Mouse (Mus musculus) Patski (cell line): Measurements from ENCODE around the gene Lamtor2. TPM values are rescaled to one million over a fixed set of nuclear protein-coding genes. Genes with fewer than 3 reads are reported as not detected.
A peak's percentile ranks its signal among the peaks of the same experiment; 100 is the strongest.
"Not testable (repeated sequence)": the region's sequence is repeated elsewhere in the genome, so short reads cannot be mapped to it uniquely, and the experiment has no call there.

Experiments used
- ATAC-seq: fragments of 100-300 bp; one replicate; pipeline ENCODE4 v1.8.0; 2021
- CTCF ChIA-PET: fragments of 350-600 bp; sonication (Branson Sonifier 250); formaldehyde crosslinking; loops from one replicate; lab custom pipeline; 2022; ENCODE audit warnings: inconsistent platforms; lab: Charles Lee
- POLR2A ChIA-PET: fragments of 350-600 bp; sonication (Branson Sonifier 250); formaldehyde crosslinking; loops from one replicate; lab custom pipeline; 2022; ENCODE audit warnings: antibody characterized with exemption, inconsistent platforms; lab: Charles Lee
- DNase-seq: peaks from one replicate; pipeline ENCODE4 v3.0.0-alpha.2; 2011; ENCODE audit warnings: low read depth, low spot score
- H3K27me3 ChIP-seq: fragments of 371-371 bp; one replicate; pipeline ENCODE4 v1.5.1; 2021
- CTCF ChIP-seq: fragments of 100-300 bp; IDR thresholded peaks from one replicate; pipeline ENCODE4 v1.5.1; 2021
- in situ Hi-C: fragments of 300-500 bp; cut with MboI; formaldehyde crosslinking; loops from 3 replicates; pipeline ENCODE4 v1.11.1; 2018; ENCODE audit warnings: low pct_unique_long_range_greater_than_20kb, mixed read lengths
- polyA plus RNA-seq: library from polyadenylated mRNA; unstranded; gene quantifications from one replicate; pipeline ENCODE4 v1.2.3, GENCODE M21; 2021

Lamtor2 gene
- polyA plus RNA-seq, 1 experiment from 2014 or later, result 264 TPM

DNA sequence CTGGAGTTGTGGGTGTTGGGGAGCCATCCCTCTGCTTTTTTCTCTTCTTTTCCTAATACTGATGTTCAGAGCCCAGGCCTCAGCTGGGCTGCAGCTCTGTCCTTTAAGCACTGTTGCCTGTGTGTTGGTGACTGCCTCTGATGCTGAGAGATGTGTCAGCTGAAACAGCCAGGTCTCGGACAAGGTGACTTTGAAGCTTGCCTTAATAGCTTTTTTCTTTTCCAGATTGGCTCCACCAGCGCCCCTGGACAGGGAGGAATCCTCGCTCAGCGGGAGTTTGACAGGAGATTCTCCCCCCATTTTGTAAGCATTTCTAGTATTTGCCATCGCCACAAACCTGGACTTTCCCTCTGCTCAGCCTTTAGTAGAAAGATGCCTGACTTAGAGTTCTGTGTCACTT, 33.8 kb upstream of the Lamtor2 start:
- POLR2A ChIA-PET, result interaction anchor here (0.8 to 1.2 kb wide), 4 partner anchors 23 to 55 kb away, joined by 3 to 5 read pairs (median 3); partner anchors contain the start of genes Mex3a and Ubqln4
- in situ Hi-C loops, result no loop called here

DNA sequence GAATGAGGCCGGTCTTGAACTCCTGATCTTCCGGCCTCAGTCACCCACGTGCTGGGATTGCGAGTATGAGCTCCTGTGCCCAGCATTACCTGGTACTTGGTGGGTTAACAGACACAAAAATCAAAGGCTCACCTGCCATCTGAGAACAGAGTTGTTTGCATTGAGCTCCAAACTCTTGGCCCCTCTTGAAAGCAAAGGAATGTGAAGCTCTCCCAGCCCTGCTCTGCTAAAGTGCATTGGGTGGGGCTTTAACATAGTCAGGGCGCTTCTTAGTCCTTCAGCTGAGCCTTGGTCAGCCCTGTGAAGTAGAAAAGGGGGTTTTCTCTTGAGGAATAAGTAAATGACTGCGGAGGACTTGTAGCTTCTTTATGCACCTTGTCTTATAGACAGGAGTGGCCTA, 32.9 kb upstream of the Lamtor2 start:
- ChIA-PET CTCF (interaction anchor here (0.7 to 1.7 kb wide), 9 partner anchors 12 to 99 kb away, joined by 3 to 7 read pairs (median 3); partner anchors contain the start of gene Ubqln4), POLR2A (interaction anchor here (1.0 to 1.2 kb wide), 2 partner anchors 22 to 54 kb away, joined by 3 to 5 read pairs; partner anchors contain the start of gene Mex3a)
- H3K27me3 ChIP-seq, result no peaks in the 10 kb centered on the region
- no peak for ATAC-seq
- in situ Hi-C loops, result no loop called here
- no peak for TF ChIP-seq CTCF
- DNase-seq, result no peak

More for the DNA sequence above, 33.8 kb upstream of the Lamtor2 start:
- TF ChIP-seq CTCF, result no peak
- ATAC-seq (no peak), DNase-seq (no peak)
- no peaks in the 10 kb centered on the region for H3K27me3 ChIP-seq
- CTCF ChIA-PET, result interaction anchor here (0.8 to 1.8 kb wide), 9 partner anchors 9 to 63 kb away, joined by 3 to 7 read pairs (median 3); partner anchors contain the start of gene Ubqln4

DNA sequence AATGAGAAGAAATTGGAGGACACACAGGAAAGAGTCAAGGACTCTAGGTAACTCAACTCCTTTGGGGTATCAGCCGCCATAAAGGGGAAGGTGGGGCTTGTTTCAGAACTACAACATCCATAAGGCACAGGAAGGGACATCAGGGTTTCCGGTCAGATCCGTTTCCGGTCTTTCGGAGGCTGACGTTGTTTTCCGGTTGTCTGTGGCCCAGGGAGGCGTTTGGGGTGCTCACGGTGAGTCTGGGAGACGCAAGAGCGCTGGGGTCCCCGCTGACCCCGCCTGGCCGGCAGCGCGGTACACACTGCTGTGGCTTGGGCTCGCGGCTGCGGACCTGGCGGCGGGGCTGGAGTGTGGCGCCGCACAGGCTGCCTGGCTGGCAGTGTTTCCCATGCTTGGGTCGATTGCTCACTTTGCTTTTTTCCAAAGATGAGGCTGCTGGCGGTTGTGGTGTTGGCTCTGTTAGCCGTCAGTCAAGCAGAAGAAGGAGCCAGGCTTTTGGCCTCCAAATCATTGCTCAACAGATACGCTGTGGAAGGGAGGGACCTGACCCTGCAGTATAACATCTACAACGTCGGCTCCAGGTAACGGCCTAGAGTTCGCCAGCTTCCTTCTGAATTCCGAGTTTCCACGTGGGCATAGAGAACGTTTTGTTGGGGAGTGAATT, 26.7 kb upstream of the Lamtor2 start:
- DNase-seq, result no peak

DNA sequence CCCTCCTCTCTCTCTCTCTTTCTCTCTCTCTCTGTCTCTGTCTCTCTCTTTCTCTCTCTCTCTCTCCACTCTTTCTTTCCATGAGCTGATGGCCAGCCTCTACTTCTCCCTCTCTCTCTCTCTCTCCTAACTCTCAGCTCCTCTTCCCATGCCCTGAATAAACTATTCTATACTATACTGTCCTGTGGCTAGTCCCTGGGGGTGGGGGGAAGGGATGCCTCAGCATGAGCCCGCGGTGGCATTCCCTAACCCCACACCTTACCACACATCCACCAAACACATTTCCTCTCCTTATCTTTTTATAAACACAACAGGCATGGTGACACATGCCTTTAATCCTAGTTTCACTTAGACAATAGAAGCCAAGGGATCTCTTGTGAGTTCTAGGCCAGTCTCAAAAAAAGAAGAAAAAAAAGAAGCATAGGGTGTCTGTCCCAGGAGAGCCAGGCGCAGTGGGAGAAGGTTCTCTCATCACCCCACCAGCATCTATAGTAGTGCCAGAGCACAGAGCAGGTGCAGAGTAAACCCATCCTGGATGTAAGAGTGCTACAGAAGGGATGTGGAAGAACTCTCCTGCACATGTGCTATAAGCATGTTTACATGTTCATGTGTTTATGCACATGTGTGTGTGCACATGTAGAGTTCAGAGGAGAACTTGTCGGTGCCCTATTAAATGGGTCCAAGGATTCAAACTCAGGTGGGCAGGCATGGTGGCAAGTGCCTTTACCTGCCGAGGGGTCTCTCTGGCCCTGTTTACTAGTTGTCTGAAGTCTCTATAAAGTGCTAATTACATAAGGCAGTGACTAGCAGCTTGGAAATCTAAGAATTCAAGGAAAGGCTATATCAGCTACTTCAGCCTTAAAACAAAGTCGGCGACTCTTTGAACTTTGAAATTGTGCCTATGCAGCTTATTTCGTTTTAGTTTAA, 25.9 kb upstream of the Lamtor2 start:
- DNase-seq (no peak), ATAC-seq (no peak)
- no peak for TF ChIP-seq CTCF
- POLR2A ChIA-PET, result interaction anchor here (0.7 to 2.0 kb wide), 5 partner anchors 10 to 16 kb away, joined by 3 to 4 read pairs (median 3); no protein-coding TSS in a partner anchor
- in situ Hi-C loops, result no loop called here
- H3K27me3 ChIP-seq, result no peaks in the 10 kb centered on the region
- CTCF ChIA-PET, result interaction anchor here (1.1 to 3.3 kb wide), 5 partner anchors 9 to 24 kb away, joined by 3 to 12 read pairs (median 5); no protein-coding TSS in a partner anchor

More for the DNA sequence above, 26.7 kb upstream of the Lamtor2 start:
- POLR2A ChIA-PET, result interaction anchor here (1.0 to 2.1 kb wide), 5 partner anchors 12 to 62 kb away, joined by 3 to 10 read pairs (median 4); partner anchors contain the start of genes Lamtor2 and Ubqln4
- in situ Hi-C loops, result no loop called here
- CTCF ChIA-PET, result interaction anchor here (1.1 to 3.3 kb wide), 4 partner anchors 10 to 15 kb away, joined by 4 to 12 read pairs (median 6); no protein-coding TSS in a partner anchor
- no peaks in the 10 kb centered on the region for H3K27me3 ChIP-seq
- peak; percentile 50 for TF ChIP-seq CTCF
- ATAC-seq, result peak; percentile 82

DNA sequence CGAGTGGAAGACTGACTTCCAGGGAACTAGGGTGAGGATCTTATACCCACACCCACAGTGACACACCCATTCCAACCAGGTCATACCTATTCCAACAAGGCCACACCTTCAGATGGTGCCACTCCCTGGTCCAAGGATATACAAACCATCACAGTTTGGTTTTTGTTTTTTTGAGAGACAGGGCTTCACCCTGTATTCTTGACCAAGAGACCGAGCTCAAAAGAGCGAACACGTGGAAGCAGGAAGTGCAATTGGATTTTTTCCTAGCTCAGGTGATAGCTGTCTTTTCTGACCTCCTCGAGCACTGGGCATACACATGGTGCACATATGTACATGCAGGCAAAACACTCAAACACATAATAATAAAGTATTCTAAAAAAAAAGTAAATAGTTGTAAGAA, 25.0 kb upstream of the Lamtor2 start:
- in situ Hi-C loops, DNase-seq, H3K27me3 ChIP-seq, ATAC-seq: not testable (repeated sequence)
- ChIA-PET POLR2A (interaction anchor here (0.7 to 1.2 kb wide), 2 partner anchors 9 to 13 kb away, joined by 3 read pairs; no protein-coding TSS in a partner anchor), CTCF (interaction anchor here (1.1 to 3.3 kb wide), 3 partner anchors 8 to 23 kb away, joined by 3 to 12 read pairs (median 5); no protein-coding TSS in a partner anchor)

DNA sequence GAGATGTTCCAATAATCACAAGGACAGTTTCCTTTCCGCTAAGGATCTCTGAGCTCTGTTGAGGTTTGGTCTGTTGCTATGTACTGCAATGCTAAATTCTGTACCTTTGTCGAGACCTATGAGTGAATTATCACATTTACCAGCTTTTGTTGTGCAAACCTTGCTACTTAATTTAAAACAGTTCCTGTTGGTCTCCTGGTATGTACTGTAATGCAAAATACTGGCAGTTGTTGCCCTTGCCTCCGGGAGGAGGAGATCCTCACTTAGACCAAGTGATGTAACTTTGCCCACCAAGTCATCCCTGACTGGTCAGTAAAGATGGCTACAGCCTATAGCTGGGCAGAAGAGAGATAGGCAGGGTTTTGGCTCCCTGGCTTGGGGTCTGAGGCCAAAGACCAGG, 22.7 kb upstream of the Lamtor2 start, which contains the start of gene Ssr2:
Ssr2 (plus strand) TSS at position 337 of the 400 bp plus-strand sequence.
- H3K27me3 ChIP-seq, result no peaks in the 10 kb centered on the region
- in situ Hi-C loops, result no loop called here
- ChIA-PET POLR2A (interaction anchor here (0.7 kb wide), 1 partner anchor 127 kb away, joined by 6 read pairs; no protein-coding TSS in a partner anchor), CTCF (interaction anchor here (0.9 kb wide), 1 partner anchor 80 kb away, joined by 3 read pairs; no protein-coding TSS in a partner anchor)
- DNase-seq, result no peak
- TF ChIP-seq CTCF, result no peak
- no peak for ATAC-seq

DNA sequence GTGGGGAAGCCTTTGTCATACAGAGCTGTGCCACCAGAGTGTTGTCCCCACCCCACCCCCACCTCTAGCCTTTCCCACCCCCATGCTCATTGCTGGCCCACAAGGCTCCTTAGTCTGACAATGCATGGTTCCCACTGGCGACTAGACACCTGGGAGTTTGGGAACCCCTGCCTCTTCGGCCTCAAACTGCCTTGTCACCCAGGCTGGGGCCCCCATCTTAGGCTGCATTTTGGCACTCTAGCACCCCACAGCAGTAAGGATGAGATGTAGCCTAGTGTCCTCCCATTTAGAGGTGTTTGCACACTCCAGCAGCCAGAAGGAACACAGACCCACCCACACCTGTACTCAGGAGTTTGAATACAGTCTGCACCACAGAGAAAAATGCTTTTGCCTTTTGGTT, 20.9 kb upstream of the Lamtor2 start:
- in situ Hi-C loops, result no loop called here
- TF ChIP-seq CTCF, result no peak
- no peaks in the 10 kb centered on the region for H3K27me3 ChIP-seq
- ChIA-PET CTCF (interaction anchor here (1.5 kb wide), 1 partner anchor 12 kb away, joined by 3 read pairs; no protein-coding TSS in a partner anchor), POLR2A (interaction anchor here (0.7 kb wide), 1 partner anchor 49 kb away, joined by 3 read pairs; no protein-coding TSS in a partner anchor)
- ATAC-seq (no peak), DNase-seq (no peak)

DNA sequence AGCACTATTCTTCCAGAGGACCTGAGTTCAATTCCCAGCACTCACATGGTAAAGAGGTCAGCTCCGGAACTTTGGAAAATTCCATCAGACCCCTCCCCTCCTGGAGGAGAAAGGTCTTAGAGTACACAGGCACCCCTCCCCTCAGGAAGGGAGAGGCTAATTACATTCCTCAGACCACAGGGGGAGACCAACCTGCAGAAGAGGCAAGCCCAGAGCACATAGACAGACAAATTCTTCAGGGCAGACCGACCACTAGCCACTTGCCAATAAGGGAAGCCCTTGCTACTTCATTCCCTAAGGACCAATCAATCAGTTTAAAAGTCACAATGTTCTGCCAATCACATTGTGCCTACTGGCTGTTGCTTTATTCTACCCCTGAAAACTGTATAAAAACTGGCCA, 20.0 kb upstream of the Lamtor2 start:
- CTCF ChIA-PET, result interaction anchor here (1.4 to 1.5 kb wide), 2 partner anchors 10 to 13 kb away, joined by 3 to 4 read pairs; no protein-coding TSS in a partner anchor
- TF ChIP-seq CTCF, result no peak
- no peak for DNase-seq

DNA sequence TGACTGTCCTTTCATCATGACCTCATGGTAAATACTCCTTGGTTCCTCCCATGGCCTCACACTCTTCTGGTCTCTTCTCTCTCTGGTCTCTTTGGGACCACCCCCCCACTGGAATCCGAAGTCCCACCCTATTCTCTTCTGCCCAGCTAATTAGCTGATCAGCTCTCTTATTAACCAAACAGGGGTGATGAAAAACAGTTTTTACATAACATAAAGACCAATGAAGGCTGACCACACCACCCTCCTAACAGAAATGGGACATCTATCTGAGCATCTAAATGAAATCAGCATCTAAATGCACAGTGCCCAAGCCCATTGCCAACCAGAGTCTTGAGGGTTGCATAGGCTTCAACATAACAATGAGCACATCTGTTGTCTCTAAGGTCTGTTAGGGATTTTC, 19.0 kb upstream of the Lamtor2 start:
- no peak for TF ChIP-seq CTCF
- CTCF ChIA-PET, result interaction anchor here (0.7 to 1.4 kb wide), 2 partner anchors 11 to 32 kb away, joined by 3 to 4 read pairs; no protein-coding TSS in a partner anchor
- POLR2A ChIA-PET, result interaction anchor here (0.5 to 1.1 kb wide), 3 partner anchors 18 to 101 kb away, joined by 3 to 6 read pairs (median 3); no protein-coding TSS in a partner anchor
- DNase-seq (no peak), ATAC-seq (no peak)
- in situ Hi-C loops, result no loop called here
- H3K27me3 ChIP-seq, result no peaks in the 10 kb centered on the region

More for the DNA sequence above, 20.0 kb upstream of the Lamtor2 start:
- H3K27me3 ChIP-seq, result no peaks in the 10 kb centered on the region
- in situ Hi-C loops, result no loop called here
- ATAC-seq, result no peak
- POLR2A ChIA-PET, result interaction anchor here (0.7 to 1.1 kb wide), 2 partner anchors 19 to 102 kb away, joined by 3 read pairs; no protein-coding TSS in a partner anchor
